12 mouse cellular contexts compared by ENCODE assay signal in the genomic region with DNA sequence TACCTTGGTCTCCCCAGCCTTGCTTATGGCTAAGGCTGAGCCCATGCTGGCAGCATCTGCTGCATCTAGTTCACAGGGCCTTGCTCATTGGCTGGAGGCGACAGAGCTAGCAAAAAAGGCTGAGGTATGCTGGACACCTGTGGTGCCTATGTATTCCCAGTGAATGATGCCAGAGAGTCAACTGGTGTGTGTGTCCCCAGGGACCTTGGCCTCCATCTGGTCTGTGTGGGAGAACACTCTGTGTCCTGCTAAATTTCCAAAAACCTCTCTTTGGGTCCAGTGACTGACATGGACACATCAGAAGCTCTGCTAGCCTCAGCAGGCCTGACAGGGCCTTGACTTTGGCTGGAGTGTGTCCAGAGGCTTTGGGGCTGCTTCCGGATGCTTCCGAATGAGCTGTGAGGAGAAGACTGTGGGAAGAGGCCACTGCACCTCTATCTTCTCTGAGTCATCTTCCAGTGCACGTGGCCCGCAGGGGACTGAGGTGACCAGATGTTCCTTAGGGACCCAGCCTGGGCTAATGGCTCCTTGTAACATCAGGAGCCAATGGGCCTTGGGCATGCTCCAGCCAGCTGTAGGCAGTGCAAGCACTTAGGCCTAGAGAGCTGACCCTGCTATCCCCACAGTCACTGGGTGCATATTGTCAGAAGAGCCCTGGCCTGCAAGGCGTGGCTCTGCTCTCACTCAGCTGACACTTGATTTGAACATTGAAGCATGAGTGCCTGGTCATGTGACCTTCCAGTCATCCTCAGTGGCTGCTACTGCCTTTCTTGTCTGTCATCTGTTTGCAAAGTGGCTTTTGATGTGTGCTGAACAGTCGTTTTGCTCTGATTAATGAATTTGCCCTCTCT.
DNase-seq lines count a peak whose midpoint lies in the region; ATAC-seq lines count a peak whose summit lies in the region.
"Had no signal": no experiment of that assay in that cellular context is flagged by ENCODE, and none has a peak within 500 bp of the region (broad histone marks: within the 10 kb centered on the region; RNA-seq: fewer than 3 reads in every experiment).

No protein-coding gene starts in this region.

- H3K4me1 ChIP-seq in heart, embryonic 12.5 days (replicated peaks), result peaks cover 7% of the 10 kb centered on the region
- H3K4me1 ChIP-seq: forebrain, embryonic 15.5 days had no signal

- no peaks in the 10 kb centered on the region for H3K9me3 ChIP-seq in heart, embryonic 12.5 days (replicated peaks)
- H3K9me3 ChIP-seq: forebrain, embryonic 15.5 days; liver, embryonic 13.5 days had no signal

- no peaks in the 10 kb centered on the region for H3K36me3 ChIP-seq in heart, embryonic 12.5 days
- H3K36me3 ChIP-seq: forebrain, embryonic 15.5 days; liver, embryonic 13.5 days had no signal

- H3K27ac ChIP-seq in heart, embryonic 12.5 days (ENCODE audit: poor library complexity, severe bottlenecking), result no peak overlapping the region
- H3K27ac ChIP-seq: forebrain, embryonic 15.5 days; liver, embryonic 13.5 days had no signal

- no peak overlapping the region for H3K4me3 ChIP-seq in heart, embryonic 12.5 days
- H3K4me3 ChIP-seq: forebrain, embryonic 15.5 days; liver, embryonic 13.5 days had no signal

- peak; percentile 19 for DNase-seq in adrenal gland, postnatal 14 days
- DNase-seq in adrenal gland, postnatal 4 days (ENCODE audit: low spot score in 2 of 2), result no peak
- DNase-seq in MN1 (ENCODE audit: low spot score), result peak; percentile 51
- DNase-seq in cerebellum, adult 8-10 months, result peak; percentile 36
- no peak for DNase-seq in B cell, adult 2 months
- DNase-seq in embryo, embryonic 10 days (ENCODE audit: low spot score), result no peak
- DNase-seq: kidney, postnatal 36 days; liver, embryonic 13.5 days; thymus, adult 2 months had no signal

- peak; percentile 51; the same call in 1 of the 2 replicates for ATAC-seq in heart, embryonic 12.5 days (ENCODE audit: insufficient number of reproducible peaks, low FRiP score)
- no peak for ATAC-seq in erythroid progenitor cell, adult 5-6 weeks (replicated peaks; ENCODE audit: low FRiP score, poor library complexity, severe bottlenecking)
- ATAC-seq: forebrain, embryonic 15.5 days had no signal

- WGBS in heart, embryonic 12.5 days, result 60% methylated on average over 7 of the region's 7 CpGs

- no peak overlapping the region for H3K9ac ChIP-seq in heart, embryonic 12.5 days
- H3K9ac ChIP-seq: forebrain, embryonic 15.5 days; liver, embryonic 13.5 days had no signal

- peaks cover 43% of the 10 kb centered on the region for H3K27me3 ChIP-seq in heart, embryonic 12.5 days (replicated peaks)
- H3K27me3 ChIP-seq: forebrain, embryonic 15.5 days; liver, embryonic 13.5 days had no signal

- H3K4me2 ChIP-seq in heart, embryonic 12.5 days, result no peak overlapping the region
- H3K4me2 ChIP-seq: forebrain, embryonic 15.5 days; liver, embryonic 13.5 days had no signal

Comparison
In these comparisons a context has a peak if more than half of its experiments do, and no peak if none do; other contexts are left out.
1. DNase-seq: peak in adrenal gland, postnatal 14 days (single experiment), MN1 (single experiment) and cerebellum, adult 8-10 months (single experiment); none in adrenal gland, postnatal 4 days (0 of 2), B cell, adult 2 months (0 of 2) and embryo, embryonic 10 days (single experiment).